Mouse (Mus musculus) liver, adult 2 months (tissue): ENCODE data around the gene Gm20388.

Experiments used
- CTCF ChIP-seq: fragments of 200-500 bp; IDR thresholded peaks from 2 replicates; pipeline ENCODE4 v1.5.1; 2011; ENCODE audit warnings: low read depth, low read length, control low read depth
- POLR2A ChIP-seq: fragments of 200-500 bp; IDR thresholded peaks from 2 replicates; pipeline ENCODE4 v1.6.1; 2011; ENCODE audit warnings: low read length, control low read depth; ENCODE audit not compliant: insufficient read depth; ENCODE audit errors: extremely low read depth

DNA sequence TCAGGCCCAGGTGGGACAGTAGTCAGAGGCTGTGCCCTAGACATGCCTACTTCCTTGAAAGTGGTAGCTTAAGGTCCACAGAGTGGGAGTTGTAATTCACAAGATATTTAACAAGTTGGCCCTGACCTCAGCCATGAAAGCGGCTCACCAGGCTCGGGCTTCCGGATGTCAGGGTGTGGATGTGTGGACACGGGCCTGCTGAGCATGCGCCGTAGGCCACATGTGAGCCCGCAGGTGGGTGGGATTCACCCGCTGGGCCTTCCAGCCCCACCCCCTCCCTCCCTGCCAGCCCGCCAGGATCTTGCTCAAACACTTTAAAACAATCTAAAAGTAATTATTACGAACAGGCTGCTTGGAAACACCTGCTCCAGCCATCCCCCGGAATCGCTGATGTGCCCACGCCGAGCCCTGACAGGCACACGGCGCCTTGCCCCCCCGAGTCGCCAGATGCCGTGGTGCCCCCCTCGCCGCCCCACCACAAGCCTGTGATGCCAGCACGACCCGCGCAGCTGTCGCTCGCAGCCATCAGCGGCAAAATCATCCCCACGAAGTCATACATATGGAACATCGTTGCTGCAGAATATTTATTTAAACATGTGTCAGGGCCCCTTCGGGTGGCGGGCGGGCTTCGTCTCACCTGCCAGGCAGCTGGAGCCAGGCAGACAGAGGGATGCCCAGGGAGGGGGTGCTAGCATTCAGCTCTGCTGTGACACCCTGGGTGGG is 488.7 kb downstream of the Gm20388 start:
- TF ChIP-seq CTCF (no peak), POLR2A (no peak)
